Mouse (Mus musculus) lung, postnatal 0 days (tissue): ENCODE measurements at regions not wholly inside any gene's neighbourhood (a gene's known extent, or its start where the extent isn't known, plus 50 kb on each side); places are given as distances from the start of the nearest gene placed in this dataset.

Experiments
- ATAC-seq: fragments of 200-750 bp; cut with Nextera tagmentation; 2 replicates; pipeline ENCODE4 v1.8.0; 2017; ENCODE audit warnings: moderate library complexity
- DNase-seq: peaks from one replicate; pipeline ENCODE4 v3.0.0-alpha.2; 2016; ENCODE audit warnings: low spot score
- H3K27ac ChIP-seq: fragments of 300-500 bp; sonication (generic); 2 replicates; pipeline ENCODE4 v1.5.1; 2014; ENCODE audit warnings: antibody characterized with exemption, mild to moderate bottlenecking, low read length, mixed read lengths
- H3K27me3 ChIP-seq: fragments of 300-500 bp; sonication (generic); replicated peaks from 2 replicates; pipeline ENCODE4 v1.6.1; 2014; ENCODE audit warnings: low read length, mixed read lengths; ENCODE audit not compliant: insufficient read depth
- H3K36me3 ChIP-seq: fragments of 300-500 bp; sonication (generic); 2 replicates; pipeline ENCODE4 v1.6.1; 2014; ENCODE audit warnings: low read length, mixed read lengths; ENCODE audit not compliant: insufficient read depth
- H3K4me1 ChIP-seq: fragments of 300-500 bp; sonication (generic); 2 replicates; pipeline ENCODE4 v1.6.1; 2014; ENCODE audit warnings: antibody characterized with exemption, low read depth, low read length, mixed read lengths; ENCODE audit not compliant: insufficient read depth
- H3K4me2 ChIP-seq: fragments of 300-500 bp; sonication (generic); replicated peaks from 2 replicates; pipeline ENCODE4 v1.6.1; 2014; ENCODE audit warnings: low read depth, mild to moderate bottlenecking, low read length, moderate library complexity, mixed read lengths
- H3K4me3 ChIP-seq: fragments of 300-500 bp; sonication (generic); 2 replicates; pipeline ENCODE4 v1.5.1; 2014; ENCODE audit warnings: low read depth, low read length
- H3K9ac ChIP-seq: fragments of 300-500 bp; sonication (generic); replicated peaks from 2 replicates; pipeline ENCODE4 v1.6.1; 2014; ENCODE audit warnings: low read depth, mild to moderate bottlenecking
- H3K9me3 ChIP-seq: fragments of 300-500 bp; sonication (generic); 2 replicates; pipeline ENCODE4 v1.6.1; 2016; ENCODE audit warnings: low read length, mixed read lengths
- CTCF ChIP-seq: IDR thresholded peaks from 2 replicates; pipeline ENCODE4 v1.5.1; 2016; ENCODE audit warnings: antibody characterized with exemption, mild to moderate bottlenecking
- EP300 ChIP-seq: IDR thresholded peaks from 2 replicates; pipeline ENCODE4 v1.6.1; 2016; ENCODE audit warnings: antibody characterized with exemption, mild to moderate bottlenecking, control low read depth
- WGBS: fragments of 180-500 bp; shearing (Covaris S2); extraction: QIAGEN DNeasy Blood & Tissue Kit; methylation state at CpG from one replicate; pipeline ENCODE4 v1.1.7; 2014; 5-methylcytosine and 5-hydroxymethylcytosine counted together

DNA sequence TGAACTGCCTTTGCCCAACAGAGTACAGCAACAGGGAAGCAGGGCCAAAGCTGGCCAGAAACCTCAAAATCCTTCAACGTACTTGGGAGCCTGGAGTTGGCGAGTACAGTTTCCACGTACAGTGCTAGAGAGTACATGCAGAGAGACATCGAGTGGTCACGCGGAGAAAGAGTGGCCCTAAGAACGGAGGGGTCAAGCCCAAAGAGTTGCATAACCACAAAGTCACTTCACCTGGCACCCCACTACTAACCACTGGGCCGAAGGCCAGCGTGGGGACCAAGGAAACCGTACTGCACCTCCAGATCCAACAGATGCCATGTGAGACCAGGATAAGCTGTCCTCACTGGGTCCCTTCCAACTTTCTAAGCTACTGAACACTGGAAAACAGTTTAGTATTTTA, 56.2 kb upstream of the Ephb1 start:
- DNase-seq (no peak), ATAC-seq (no peak)
- TF ChIP-seq CTCF (no peak), EP300 (no peak)
- H3K9me3 ChIP-seq: no peaks in the 10 kb centered on the region
- 85% methylated on average over 10 of the region's 10 CpGs for WGBS
- H3K27ac ChIP-seq: no peak overlapping the region
- no peak overlapping the region for H3K9ac ChIP-seq
- no peak overlapping the region for H3K4me2 ChIP-seq
- H3K4me3 ChIP-seq: no peak overlapping the region
- H3K27me3 ChIP-seq: no peaks in the 10 kb centered on the region
- no peaks in the 10 kb centered on the region for H3K4me1 ChIP-seq
- no peaks in the 10 kb centered on the region for H3K36me3 ChIP-seq

DNA sequence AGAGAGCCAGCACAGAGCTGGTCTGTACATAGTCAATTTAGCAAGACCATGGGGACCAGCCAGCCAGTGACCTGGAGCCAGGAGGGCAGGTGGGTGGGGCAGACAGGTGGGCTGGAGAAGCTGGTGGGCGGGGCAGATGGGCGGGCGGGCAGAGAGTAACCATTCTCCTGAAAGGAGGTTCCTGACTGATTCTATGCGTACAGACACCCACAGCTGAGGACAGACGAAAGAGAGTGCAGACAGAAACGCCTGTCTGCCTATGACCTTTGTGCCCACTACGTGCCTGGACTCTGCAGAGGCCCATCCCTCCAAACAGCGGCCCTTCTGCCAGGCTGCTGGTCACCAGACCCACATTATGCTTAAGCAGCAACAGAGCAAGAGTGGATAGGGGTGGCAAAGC, 51.5 kb upstream of the Ephb1 start:
- no peak overlapping the region for H3K4me3 ChIP-seq
- H3K36me3 ChIP-seq: no peaks in the 10 kb centered on the region
- 14% methylated on average over 8 of the region's 8 CpGs for WGBS
- peak; percentile 6 for DNase-seq
- TF ChIP-seq CTCF (no peak), EP300 (no peak)
- no peak for ATAC-seq
- H3K27me3 ChIP-seq: no peaks in the 10 kb centered on the region
- H3K4me1 ChIP-seq: no peaks in the 10 kb centered on the region
- H3K4me2 ChIP-seq: no peak overlapping the region
- no peaks in the 10 kb centered on the region for H3K9me3 ChIP-seq
- H3K27ac ChIP-seq: no peak overlapping the region
- H3K9ac ChIP-seq: no peak overlapping the region
